Mouse (Mus musculus): Measurements from ENCODE around the gene Rbfox2. TPM values are rescaled to one million over a fixed set of nuclear protein-coding genes. Genes with fewer than 3 reads are reported as not detected.

Rbfox2 gene
- total RNA-seq, 2 experiments from 2014 or later, result 243 TPM

DNA sequence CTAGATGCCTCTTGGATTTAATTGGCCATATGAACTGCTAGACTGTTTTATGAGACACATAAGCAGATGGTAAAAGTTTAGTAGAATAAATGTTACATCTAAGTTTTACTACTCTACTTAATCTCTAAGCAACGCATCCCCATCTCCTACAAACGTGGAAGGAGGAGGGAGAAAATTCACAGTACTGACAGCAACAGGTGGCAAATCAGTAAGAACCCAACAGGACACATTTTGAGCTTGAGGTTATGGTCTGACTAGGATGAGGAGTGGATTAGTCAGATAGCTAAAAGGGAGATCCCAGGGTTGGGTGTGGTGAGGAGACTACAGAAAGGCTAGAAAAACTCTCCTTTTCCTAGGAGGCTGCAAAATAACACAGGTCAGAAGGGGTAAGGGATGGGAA lies 179.1 kb downstream of the Rbfox2 start:
- no peak for TF ChIP-seq CTCF (conservative IDR thresholded peaks at IDR 0.05)

DNA sequence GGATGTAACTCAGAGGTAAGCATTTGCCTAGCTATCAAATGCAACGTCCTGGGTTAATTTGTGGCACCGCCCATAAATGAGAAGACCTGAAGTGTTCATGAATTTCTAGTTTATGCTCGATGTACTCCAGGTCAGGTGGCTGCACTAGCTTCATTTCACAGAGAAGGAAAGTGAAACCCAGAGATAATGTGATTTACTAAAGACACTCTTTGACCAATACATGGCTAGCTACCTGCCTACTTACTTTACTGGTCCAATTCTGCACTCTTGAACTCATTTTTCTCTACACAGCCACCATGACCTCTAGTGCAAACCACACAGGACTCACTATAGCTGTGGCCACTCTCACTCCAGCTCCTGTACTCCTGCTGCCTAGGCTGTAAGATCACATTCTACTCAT lies 180.1 kb downstream of the Rbfox2 start:
- DNase-seq (ENCODE audit: low spot score in 2 of 2), result no peak
- Histone ChIP-seq H3K4me3 (no peak overlapping the region), H3K27ac (no peak overlapping the region)
- no peak for TF ChIP-seq CTCF (conservative IDR thresholded peaks at IDR 0.05)

More for the DNA sequence above, 179.1 kb downstream of the Rbfox2 start:
- Histone ChIP-seq H3K27ac (no peak overlapping the region), H3K4me3 (no peak overlapping the region)
- no peak for DNase-seq (ENCODE audit: low spot score in 2 of 2)

DNA sequence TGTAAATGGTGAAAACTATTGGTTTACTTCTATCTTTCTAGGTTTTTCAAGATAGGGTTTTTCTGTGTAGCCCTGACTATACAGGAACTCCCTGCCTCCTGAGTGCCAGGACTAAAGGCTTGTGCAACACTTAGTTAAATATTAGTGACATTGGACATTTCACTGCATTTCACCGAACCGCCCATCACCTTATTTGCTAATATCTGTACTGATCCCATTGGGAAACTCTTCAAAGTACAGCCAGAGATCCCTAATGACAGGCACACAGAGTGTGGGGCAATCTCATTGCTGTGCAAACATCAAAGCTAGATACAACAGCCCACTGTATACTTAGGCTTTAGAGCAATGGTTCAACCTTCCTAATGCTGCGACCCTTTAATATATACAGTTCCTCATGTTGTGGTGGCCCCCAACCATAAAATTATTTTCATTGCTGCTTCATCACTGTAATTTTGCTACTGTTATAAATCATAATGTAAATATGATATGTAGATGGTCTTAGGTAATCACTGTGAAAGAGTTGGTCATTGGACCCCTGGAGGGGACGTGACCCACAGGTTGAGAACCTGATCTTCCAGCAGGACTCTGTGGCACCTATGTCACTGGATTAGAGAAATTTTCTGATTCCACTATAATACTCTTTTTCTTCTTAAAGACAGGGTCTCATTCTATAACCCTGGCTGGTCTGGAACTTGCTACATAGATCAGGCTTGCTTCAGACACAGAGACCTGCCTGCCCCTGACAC lies 182.3 kb downstream of the Rbfox2 start:
- H3K4me3 ChIP-seq, result no peak overlapping the region
- no peak for TF ChIP-seq CTCF (conservative IDR thresholded peaks at IDR 0.05)
- DNase-seq (ENCODE audit: low spot score in 2 of 2), result no peak
- H3K27ac ChIP-seq, result no peak overlapping the region

DNA sequence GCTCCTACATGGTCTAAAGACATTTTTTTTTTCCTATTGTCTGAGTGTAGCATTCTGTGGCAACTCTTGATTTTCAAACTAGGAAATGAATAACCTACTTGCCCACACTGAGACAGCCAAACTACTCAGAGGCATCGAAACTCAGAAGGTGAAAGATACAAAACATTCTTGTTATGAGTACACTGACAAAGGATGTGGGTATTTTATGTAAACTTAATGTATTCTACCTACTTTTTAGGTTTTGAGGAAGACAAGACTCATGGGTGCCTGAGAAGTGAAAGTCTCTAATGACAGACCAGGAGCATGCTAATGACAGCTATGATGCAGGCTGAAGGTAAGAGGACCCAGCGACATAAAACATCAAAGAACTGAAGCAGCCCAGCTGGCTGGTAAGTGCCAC lies 184.0 kb downstream of the Rbfox2 start:
- TF ChIP-seq CTCF (conservative IDR thresholded peaks at IDR 0.05), result no peak
- Histone ChIP-seq H3K27ac (no peak overlapping the region), H3K4me3 (no peak overlapping the region)
- no peak for DNase-seq (ENCODE audit: low spot score in 2 of 2)

DNA sequence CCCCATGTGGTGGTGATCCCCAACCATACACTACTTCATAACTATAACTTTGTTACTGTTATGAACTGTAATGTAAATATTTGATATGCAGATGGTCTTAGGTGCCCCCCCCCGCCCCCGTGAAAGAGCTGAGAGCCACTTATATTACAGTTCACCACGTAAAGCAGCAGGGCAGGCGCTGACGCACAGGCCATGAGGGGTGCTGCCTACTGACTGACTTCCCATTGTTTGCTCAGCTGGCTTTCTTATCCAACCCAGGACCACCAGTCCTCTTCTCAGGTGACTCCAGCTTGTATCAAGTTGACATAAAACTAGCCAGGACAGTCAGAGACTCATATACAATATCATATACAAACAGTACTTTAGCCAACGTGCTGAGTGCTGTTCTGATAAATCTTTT lies 184.6 kb downstream of the Rbfox2 start:
- DNase-seq (ENCODE audit: low spot score in 2 of 2), result no peak
- Histone ChIP-seq H3K27ac (no peak overlapping the region), H3K4me3 (no peak overlapping the region)
- no peak for TF ChIP-seq CTCF (conservative IDR thresholded peaks at IDR 0.05)

DNA sequence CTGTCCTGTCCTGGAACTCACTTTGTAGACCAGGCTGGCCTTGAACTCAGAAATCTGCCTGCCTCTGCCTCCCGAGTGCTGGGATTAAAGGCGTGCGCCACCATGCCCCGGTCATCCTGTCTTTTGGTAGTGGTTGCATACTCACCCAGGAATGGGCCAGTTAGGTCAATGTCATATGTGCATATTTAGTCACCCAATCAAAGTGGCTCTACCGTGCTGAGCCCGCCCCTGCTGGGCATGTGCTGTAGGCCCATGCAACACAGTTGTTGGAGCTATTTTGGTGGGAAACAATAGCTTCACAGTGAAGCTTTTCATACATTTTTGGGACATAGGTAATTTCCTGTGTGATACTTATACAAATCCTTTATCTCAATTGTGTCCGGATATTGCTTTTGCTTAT lies 187.1 kb downstream of the Rbfox2 start:
- no peak for TF ChIP-seq CTCF (conservative IDR thresholded peaks at IDR 0.05)
- no peak for DNase-seq (ENCODE audit: low spot score in 2 of 2)
- Histone ChIP-seq H3K4me3 (no peak overlapping the region), H3K27ac (no peak overlapping the region)

DNA sequence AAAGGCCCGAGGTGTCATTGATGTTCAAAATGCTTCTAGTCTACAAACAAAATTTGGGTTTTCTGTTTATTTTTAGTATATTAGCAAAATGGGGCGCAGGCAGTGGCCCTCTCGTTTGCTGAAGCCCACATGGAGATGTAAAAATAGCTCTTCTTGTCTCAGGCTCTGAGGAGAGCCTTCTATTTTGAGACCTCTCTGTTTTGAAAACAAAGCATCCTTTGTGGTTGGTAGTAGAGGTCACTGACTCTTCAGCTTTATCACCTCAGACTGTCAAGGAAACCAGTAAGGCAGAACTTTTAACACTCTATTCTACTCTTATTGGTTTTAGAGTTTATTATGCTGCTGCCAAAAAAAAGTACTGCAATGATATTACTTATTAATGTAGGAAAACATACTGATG lies 189.6 kb downstream of the Rbfox2 start:
- DNase-seq (ENCODE audit: low spot score in 2 of 2), result no peak
- Histone ChIP-seq H3K27ac (peak overlapping the region; percentile 54), H3K4me3 (no peak overlapping the region)
- TF ChIP-seq CTCF (conservative IDR thresholded peaks at IDR 0.05), result no peak

DNA sequence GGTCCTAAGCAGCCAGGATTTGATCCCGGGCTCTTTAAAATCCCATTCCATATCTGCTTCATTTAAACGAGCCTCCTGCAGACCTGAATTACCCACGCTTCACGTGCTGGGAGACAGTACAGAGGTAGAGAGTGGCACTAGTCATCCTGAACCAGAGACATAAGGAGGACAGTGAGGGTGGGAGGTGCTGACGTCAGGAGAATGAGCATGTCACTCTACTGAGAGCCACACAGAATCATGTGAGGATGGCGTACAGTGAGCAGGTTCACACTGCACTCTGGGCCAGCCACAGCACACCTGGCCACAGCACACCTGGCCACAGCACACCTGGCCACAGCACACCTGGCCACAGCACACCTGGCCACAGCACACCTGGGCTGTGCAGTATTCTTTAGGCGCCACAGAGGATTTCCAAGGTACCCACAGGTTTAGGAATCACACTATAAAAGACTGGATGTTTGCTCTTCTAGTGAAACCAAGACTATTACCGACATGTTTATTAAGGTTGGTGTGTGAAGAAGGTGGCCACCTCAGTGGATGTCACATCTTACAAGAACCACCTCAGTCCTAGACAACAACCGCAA lies 190.6 kb downstream of the Rbfox2 start:
- peak overlapping the region; percentile 18; the same call in 1 of the 2 replicates for H3K27ac ChIP-seq
- DNase-seq (ENCODE audit: low spot score in 2 of 2), result no peak
- TF ChIP-seq CTCF (conservative IDR thresholded peaks at IDR 0.05), result no peak
- no peak overlapping the region for H3K4me3 ChIP-seq

DNA sequence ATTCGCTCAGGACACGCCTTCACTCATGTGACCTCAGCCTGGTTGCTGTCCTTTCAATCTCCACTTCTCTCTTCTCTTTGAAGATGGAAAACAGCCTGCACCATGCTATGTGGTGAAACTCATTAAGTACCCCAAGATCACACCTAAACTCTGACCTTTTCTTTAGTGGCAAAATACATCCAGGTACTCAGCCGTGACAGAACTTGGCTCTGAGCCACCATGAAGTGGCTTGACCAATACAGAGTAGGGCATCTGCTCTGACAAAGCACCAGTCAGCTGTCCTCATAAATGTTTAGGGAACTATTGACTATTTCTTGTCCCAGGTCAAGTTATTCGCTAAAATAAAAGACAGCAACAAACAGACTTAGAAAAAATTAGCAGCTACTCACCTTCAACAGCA lies 191.3 kb downstream of the Rbfox2 start:
- Histone ChIP-seq H3K27ac (0 out of 2 replicates have a peak overlapping the region, but pooled peaks have one; percentile 14), H3K4me3 (no peak overlapping the region)
- no peak for TF ChIP-seq CTCF (conservative IDR thresholded peaks at IDR 0.05)
- DNase-seq (ENCODE audit: low spot score in 2 of 2), result no peak

DNA sequence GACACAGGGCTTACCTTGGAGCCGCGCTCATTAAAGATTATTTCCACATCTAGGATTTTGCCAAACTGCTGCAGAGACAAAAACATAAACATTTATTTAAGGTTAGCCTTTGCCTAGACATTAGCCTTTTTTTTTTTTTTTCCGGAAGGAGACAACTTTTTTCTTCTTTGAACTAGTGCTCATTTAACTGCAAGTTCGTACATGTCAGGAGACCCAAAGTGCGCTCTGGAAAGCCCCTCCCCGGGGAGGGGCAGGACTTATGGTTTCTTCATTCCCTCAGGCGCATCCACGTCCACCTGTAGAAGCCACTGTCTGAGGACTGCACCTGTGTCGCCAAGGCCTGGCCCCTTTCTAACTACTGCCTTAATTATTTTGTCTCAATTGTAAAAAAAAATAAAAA lies 193.2 kb downstream of the Rbfox2 start:
- DNase-seq (ENCODE audit: low spot score in 2 of 2), result no peak
- TF ChIP-seq CTCF (conservative IDR thresholded peaks at IDR 0.05), result no peak
- Histone ChIP-seq H3K4me3 (no peak overlapping the region), H3K27ac (no peak overlapping the region)

DNA sequence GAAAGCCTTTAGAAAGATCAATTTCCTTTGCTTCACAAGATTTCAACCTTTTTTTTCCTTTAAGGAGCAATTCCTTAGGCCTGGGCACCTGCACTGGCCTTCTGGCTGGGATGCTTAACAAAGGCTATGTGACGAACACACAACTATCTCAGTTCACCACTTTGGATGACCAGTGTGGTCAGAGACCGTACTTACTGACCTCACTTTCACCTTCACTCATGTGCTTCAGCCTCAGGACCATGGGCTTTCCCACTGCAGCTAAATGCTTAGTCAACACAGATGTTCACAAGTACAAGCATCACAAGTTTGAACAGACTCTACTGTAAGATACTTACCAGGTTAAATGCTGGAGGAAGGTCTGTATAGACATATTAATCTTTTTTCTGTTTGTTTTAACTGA lies 194.4 kb downstream of the Rbfox2 start:
- no peak overlapping the region for H3K27ac ChIP-seq
- no peak for TF ChIP-seq CTCF (conservative IDR thresholded peaks at IDR 0.05)
- no peak for DNase-seq (ENCODE audit: low spot score in 2 of 2)
- H3K4me3 ChIP-seq, result no peak overlapping the region

DNA sequence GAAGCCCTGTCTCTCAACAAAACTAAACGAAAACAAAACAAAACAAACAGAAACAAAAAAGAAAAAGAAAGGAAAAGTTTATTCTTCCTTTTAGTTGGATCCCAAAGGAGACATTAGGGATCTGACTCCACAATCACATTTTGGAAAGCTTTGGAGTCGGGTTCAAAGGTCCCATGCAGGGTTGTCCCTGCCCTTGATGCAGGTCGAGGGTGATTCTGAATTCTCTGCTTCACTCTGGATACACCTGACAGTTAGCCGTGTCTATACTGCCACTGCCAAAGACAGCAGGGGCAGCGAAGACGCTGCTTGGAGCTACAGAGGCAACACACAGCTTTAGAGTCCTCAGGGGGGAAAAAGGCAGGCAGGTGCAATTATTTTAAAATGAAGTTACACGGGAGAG lies 194.9 kb downstream of the Rbfox2 start:
- no peak for DNase-seq (ENCODE audit: low spot score in 2 of 2)
- no peak overlapping the region for H3K27ac ChIP-seq
- no peak overlapping the region for H3K4me3 ChIP-seq
- TF ChIP-seq CTCF (conservative IDR thresholded peaks at IDR 0.05), result no peak

DNA sequence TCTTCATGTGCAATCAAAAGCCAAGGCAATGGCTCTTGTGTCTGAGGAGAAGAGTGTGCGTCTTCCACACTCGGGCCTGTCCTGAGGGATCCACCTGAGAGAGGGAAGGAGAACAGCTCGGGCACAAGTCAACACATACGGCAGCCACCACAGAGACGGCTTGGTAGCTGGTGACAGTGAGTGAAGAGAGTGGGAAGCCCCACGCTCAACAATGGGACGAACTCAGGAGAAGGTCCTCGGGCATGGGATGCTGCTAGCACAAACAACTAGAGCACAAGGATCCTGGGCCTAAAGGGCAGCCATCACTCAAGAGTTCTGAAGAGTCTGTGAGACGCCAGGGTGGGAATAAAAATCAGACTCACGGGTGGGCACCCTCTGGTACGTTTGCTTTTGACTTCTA lies 196.4 kb downstream of the Rbfox2 start:
- DNase-seq (ENCODE audit: low spot score in 2 of 2), result no peak
- H3K4me3 ChIP-seq, result no peak overlapping the region
- no peak overlapping the region for H3K27ac ChIP-seq
- TF ChIP-seq CTCF (conservative IDR thresholded peaks at IDR 0.05), result no peak
